17 mouse cellular contexts compared by ENCODE assay signal in genomic region chr8:128882719-128883118, GRCm38 (mm10).
"Had no signal": no experiment of that assay in that cellular context is flagged by ENCODE, and none has a peak within 500 bp of the region (broad histone marks: within the 10 kb centered on the region; RNA-seq: fewer than 3 reads in every experiment).

No protein-coding gene starts in this region.

- H3K36me3 ChIP-seq: limb, embryonic 15.5 days; liver, embryonic 13.5 days; lung, embryonic 15.5 days; stomach, embryonic 15.5 days had no signal

- ATAC-seq: liver, postnatal 0 days; midbrain, embryonic 16.5 days had no signal

- H3K27ac ChIP-seq: kidney, postnatal 0 days; layer of hippocampus, adult 2 months; left cerebral cortex, adult 2 months; limb, embryonic 15.5 days; liver, embryonic 13.5 days; lung, embryonic 15.5 days; macrophage; stomach, embryonic 15.5 days had no signal

- H3K27me3 ChIP-seq: limb, embryonic 15.5 days; liver, embryonic 13.5 days; lung, embryonic 15.5 days; megakaryocyte, embryonic 14.5 days; stomach, embryonic 15.5 days had no signal

- H3K9me3 ChIP-seq: limb, embryonic 15.5 days; liver, embryonic 13.5 days; lung, embryonic 15.5 days; megakaryocyte, embryonic 14.5 days; stomach, embryonic 15.5 days had no signal

- H3K4me1 ChIP-seq: limb, embryonic 15.5 days; liver, embryonic 13.5 days; lung, embryonic 15.5 days; megakaryocyte, embryonic 14.5 days; stomach, embryonic 15.5 days had no signal

- H3K4me3 ChIP-seq: layer of hippocampus, adult 2 months; left cerebral cortex, adult 2 months; limb, embryonic 15.5 days; liver, embryonic 13.5 days; lung, embryonic 15.5 days; megakaryocyte, embryonic 14.5 days; stomach, embryonic 15.5 days had no signal

- H3K9ac ChIP-seq: limb, embryonic 15.5 days; liver, embryonic 13.5 days; liver, postnatal 0 days; lung, embryonic 15.5 days; stomach, embryonic 15.5 days had no signal

- DNase-seq: kidney, adult 9 months; kidney, postnatal 36 days; liver, embryonic 13.5 days; liver, postnatal 0 days; lung, postnatal 14 days; thymus, adult 2 months; thymus, postnatal 25 days had no signal

- H3K4me2 ChIP-seq: limb, embryonic 15.5 days; liver, embryonic 13.5 days; lung, embryonic 15.5 days; midbrain, embryonic 11.5 days; stomach, embryonic 15.5 days had no signal
